Mouse (Mus musculus) layer of hippocampus, adult 9-11 months (tissue): ENCODE data around the gene Hoxb4.

Source experiments
- DNase-seq: peaks from one replicate; pipeline ENCODE4 v3.0.0; 2022

The Hoxb4 gene

GRCm38 (mm10) chr11:96352691-96353521, 34.8 kb downstream of the Hoxb4 start:
- DNase-seq, result no peak

- no peak for DNase-seq
These were observed 35.4 kb downstream of the Hoxb4 start for GRCm38 (mm10) chr11:96353522-96353841.

GRCm38 (mm10) chr11:96353939-96354338, 35.9 kb downstream of the Hoxb4 start:
- no peak for DNase-seq

GRCm38 (mm10) chr11:96354376-96354775, 36.3 kb downstream of the Hoxb4 start:
- no peak for DNase-seq

- DNase-seq, result no peak
These were observed 36.8 kb downstream of the Hoxb4 start for GRCm38 (mm10) chr11:96354801-96355311.

- DNase-seq, result no peak
These were observed 45.7 kb downstream of the Hoxb4 start for GRCm38 (mm10) chr11:96363807-96364206.

- no peak for DNase-seq
These were observed 47.5 kb downstream of the Hoxb4 start, which contains the start of gene Hoxb1 for GRCm38 (mm10) chr11:96365441-96366091. Gene Hoxb1 (plus strand): TSS chr11:96365752.

- DNase-seq, result no peak
These were observed 48.3 kb downstream of the Hoxb4 start for GRCm38 (mm10) chr11:96366092-96367041.

GRCm38 (mm10) chr11:96367141-96367540, 49.1 kb downstream of the Hoxb4 start:
- no peak for DNase-seq

- DNase-seq, result no peak
These were observed 50.6 kb downstream of the Hoxb4 start for GRCm38 (mm10) chr11:96368686-96369085.

GRCm38 (mm10) chr11:96369140-96369539, 51.1 kb downstream of the Hoxb4 start:
- no peak for DNase-seq
